Mouse (Mus musculus): ENCODE measurements around the gene H2al1f. TPM values are rescaled to one million over a fixed set of nuclear protein-coding genes. Genes with fewer than 3 reads are reported as not detected.

Gene H2al1f
- polyA plus RNA-seq, 1 experiment from 2014 or later = not detected

- DNase-seq (ENCODE audit: low spot score) (no peak), ATAC-seq (replicated peaks; ENCODE audit: low FRiP score, low TSS enrichment, low read depth) (no peak)
- H3K9me3 ChIP-seq (ENCODE audit: control insufficient read depth, low read length) = no peaks in the 10 kb centered on the region
- H3K9ac ChIP-seq (ENCODE audit: low read length) = no peak overlapping the region
- no peaks in the 10 kb centered on the region for H3K36me3 ChIP-seq (ENCODE audit: control insufficient read depth, insufficient read depth, low read length)
- H3K27ac ChIP-seq (ENCODE audit: low read depth) = no peak overlapping the region
- 95% methylated on average over 3 of the region's 3 CpGs for WGBS
- H3K4me2 ChIP-seq (ENCODE audit: low read length) = no peak overlapping the region
- no peaks in the 10 kb centered on the region for H3K4me1 ChIP-seq (replicated peaks; ENCODE audit: control insufficient read depth, insufficient read depth, low read length)
- H3K27me3 ChIP-seq (replicated peaks; ENCODE audit: control insufficient read depth, insufficient read depth, low read length) = no peaks in the 10 kb centered on the region
- no peak overlapping the region for H3K4me3 ChIP-seq (ENCODE audit: low read depth, low read length)
Observed at GRCm38 (mm10) chrX:11346756-11347155, 31.8 kb downstream of the H2al1f start.

GRCm38 (mm10) chrX:11360823-11361222, 45.9 kb downstream of the H2al1f start:
- 92% methylated on average over 6 of the region's 6 CpGs for WGBS
- Histone ChIP-seq H3K27me3 (replicated peaks; ENCODE audit: control insufficient read depth, insufficient read depth, low read length) (0 out of 2 replicates have a peak, but pooled peaks cover 6% of the 10 kb centered on the region), H3K9ac (ENCODE audit: low read length) (no peak overlapping the region)

GRCm38 (mm10) chrX:11361261-11361660, 46.3 kb downstream of the H2al1f start:
- no peaks in the 10 kb centered on the region for H3K9me3 ChIP-seq (ENCODE audit: control insufficient read depth, low read length)
- H3K9ac ChIP-seq (ENCODE audit: low read length) = no peak overlapping the region
- no peak overlapping the region for H3K4me2 ChIP-seq (ENCODE audit: low read length)
- 88% methylated on average over 2 of the region's 2 CpGs for WGBS
- ATAC-seq (replicated peaks; ENCODE audit: low FRiP score, low TSS enrichment, low read depth) = no peak
- no peak overlapping the region for H3K27ac ChIP-seq (ENCODE audit: low read depth)
- no peaks in the 10 kb centered on the region for H3K4me1 ChIP-seq (replicated peaks; ENCODE audit: control insufficient read depth, insufficient read depth, low read length)
- no peaks in the 10 kb centered on the region for H3K36me3 ChIP-seq (ENCODE audit: control insufficient read depth, insufficient read depth, low read length)
- no peak for DNase-seq (ENCODE audit: low spot score)
- H3K4me3 ChIP-seq (ENCODE audit: low read depth, low read length) = no peak overlapping the region
- H3K27me3 ChIP-seq (replicated peaks; ENCODE audit: control insufficient read depth, insufficient read depth, low read length) = 0 out of 2 replicates have a peak, but pooled peaks cover 6% of the 10 kb centered on the region

More at GRCm38 (mm10) chrX:11360823-11361222, 45.9 kb downstream of the H2al1f start:
- H3K4me3 ChIP-seq (ENCODE audit: low read depth, low read length) = no peak overlapping the region
- ATAC-seq (replicated peaks; ENCODE audit: low FRiP score, low TSS enrichment, low read depth) = no peak
- H3K4me1 ChIP-seq (replicated peaks; ENCODE audit: control insufficient read depth, insufficient read depth, low read length) = no peaks in the 10 kb centered on the region
- no peaks in the 10 kb centered on the region for H3K36me3 ChIP-seq (ENCODE audit: control insufficient read depth, insufficient read depth, low read length)
- no peaks in the 10 kb centered on the region for H3K9me3 ChIP-seq (ENCODE audit: control insufficient read depth, low read length)
- no peak overlapping the region for H3K27ac ChIP-seq (ENCODE audit: low read depth)
- no peak for DNase-seq (ENCODE audit: low spot score)
- no peak overlapping the region for H3K4me2 ChIP-seq (ENCODE audit: low read length)

- 0 out of 2 replicates have a peak, but pooled peaks cover 6% of the 10 kb centered on the region for H3K27me3 ChIP-seq (replicated peaks; ENCODE audit: control insufficient read depth, insufficient read depth, low read length)
- 74% methylated on average over 6 of the region's 6 CpGs for WGBS
- no peak for ATAC-seq (replicated peaks; ENCODE audit: low FRiP score, low TSS enrichment, low read depth)
Observed at GRCm38 (mm10) chrX:11363890-11364289, 48.9 kb downstream of the H2al1f start.

More at GRCm38 (mm10) chrX:11363890-11364289, 48.9 kb downstream of the H2al1f start:
- H3K9me3 ChIP-seq (ENCODE audit: control insufficient read depth, low read length) = no peaks in the 10 kb centered on the region
- no peak overlapping the region for H3K4me2 ChIP-seq (ENCODE audit: low read length)
- H3K4me3 ChIP-seq (ENCODE audit: low read depth, low read length) = no peak overlapping the region
- no peak overlapping the region for H3K27ac ChIP-seq (ENCODE audit: low read depth)
- no peaks in the 10 kb centered on the region for H3K36me3 ChIP-seq (ENCODE audit: control insufficient read depth, insufficient read depth, low read length)
- H3K4me1 ChIP-seq (replicated peaks; ENCODE audit: control insufficient read depth, insufficient read depth, low read length) = no peaks in the 10 kb centered on the region
- DNase-seq (ENCODE audit: low spot score) = no peak
- H3K9ac ChIP-seq (ENCODE audit: low read length) = no peak overlapping the region

Other genes with a start within 250 kb of the H2al1f start
- not detected in 2 replicates for gene H2al1a, start 15.9 kb upstream of the H2al1f start, polyA plus RNA-seq (2014; fragmentation: Nextera tagmentation; extraction: Ambion mirVana)
- not detected in 2 replicates for gene H2al1b, start 12.7 kb upstream of the H2al1f start, polyA plus RNA-seq (2014; fragmentation: Nextera tagmentation; extraction: Ambion mirVana)
- gene H2al1c, start 9.5 kb upstream of the H2al1f start, polyA plus RNA-seq (2014; fragmentation: Nextera tagmentation; extraction: Ambion mirVana) = not detected in 2 replicates
- not detected in 2 replicates for gene H2al1d, start 6.3 kb upstream of the H2al1f start, polyA plus RNA-seq (2014; fragmentation: Nextera tagmentation; extraction: Ambion mirVana)
- gene H2al1e, start 3.2 kb upstream of the H2al1f start, polyA plus RNA-seq (2014; fragmentation: Nextera tagmentation; extraction: Ambion mirVana) = not detected in 2 replicates
- gene H2al1g, start 3.1 kb downstream of the H2al1f start, polyA plus RNA-seq (2014; fragmentation: Nextera tagmentation; extraction: Ambion mirVana) = not detected in 2 replicates
- gene H2al1h, start 6.3 kb downstream of the H2al1f start, polyA plus RNA-seq (2014; fragmentation: Nextera tagmentation; extraction: Ambion mirVana) = not detected in 2 replicates
- gene H2al1i, start 9.5 kb downstream of the H2al1f start, polyA plus RNA-seq (2014; fragmentation: Nextera tagmentation; extraction: Ambion mirVana) = not detected in 2 replicates
- not detected in 2 replicates for gene H2al1j, start 12.7 kb downstream of the H2al1f start, polyA plus RNA-seq (2014; fragmentation: Nextera tagmentation; extraction: Ambion mirVana)

Data from intestine, embryonic 14.5 days (tissue).